20 mouse cellular contexts compared by ENCODE assay signal in genomic region chr12:108176366-108176765, GRCm38 (mm10). TPM values are rescaled to one million over a fixed set of nuclear protein-coding genes. Genes with fewer than 3 reads are reported as not detected.
DNase-seq lines count a peak whose midpoint lies in the region; ATAC-seq and TF ChIP-seq lines count a peak whose summit lies in the region.
"Had no signal": no experiment of that assay in that cellular context is flagged by ENCODE, and none has a peak within 500 bp of the region (broad histone marks: within the 10 kb centered on the region; RNA-seq: fewer than 3 reads in every experiment).

No protein-coding gene starts in this region.

- H3K79me2 ChIP-seq in myocyte (ENCODE audit: control insufficient read depth, insufficient read depth) = peaks cover 85% of the 10 kb centered on the region

- no peak overlapping the region for H3ac ChIP-seq in myocyte (ENCODE audit: control insufficient read depth, insufficient read length)

- no peak for ATAC-seq in hindbrain, embryonic 13.5 days (ENCODE audit: low FRiP score)
- ATAC-seq in megakaryocyte, adult 5-6 weeks (ENCODE audit: poor library complexity, severe bottlenecking) = no peak
- ATAC-seq in intestine, embryonic 16.5 days = no peak
- ATAC-seq: forebrain, embryonic 14.5 days had no signal

- no peak overlapping the region for H3K27ac ChIP-seq in hindbrain, embryonic 13.5 days
- no peak overlapping the region for H3K27ac ChIP-seq in hindbrain, embryonic 10.5 days
- H3K27ac ChIP-seq in intestine, embryonic 16.5 days (ENCODE audit: low read length) = peak overlapping the region; percentile 23; the same call in 1 of the 2 replicates
- H3K27ac ChIP-seq: embryonic facial prominence, embryonic 10.5 days; hindbrain, embryonic 14.5 days; layer of hippocampus, adult 2 months had no signal

- H3K27me3 ChIP-seq in hindbrain, embryonic 13.5 days = no peaks in the 10 kb centered on the region
- H3K27me3 ChIP-seq in hindbrain, embryonic 10.5 days (ENCODE audit: insufficient read depth, poor library complexity, severe bottlenecking) = no peaks in the 10 kb centered on the region
- no peaks in the 10 kb centered on the region for H3K27me3 ChIP-seq in megakaryocyte, embryonic 14.5 days (replicated peaks)
- H3K27me3 ChIP-seq in intestine, embryonic 16.5 days (replicated peaks; ENCODE audit: control insufficient read depth, insufficient read depth, low read length) = no peaks in the 10 kb centered on the region
- no peaks in the 10 kb centered on the region for H3K27me3 ChIP-seq in myocyte (ENCODE audit: control insufficient read depth, insufficient read depth, insufficient read length)

- 0 out of 2 replicates have a peak overlapping the region, but pooled peaks have one; percentile 2 for H3K9ac ChIP-seq in hindbrain, embryonic 13.5 days
- H3K9ac ChIP-seq in intestine, embryonic 16.5 days (ENCODE audit: low read depth, low read length) = no peak overlapping the region
- H3K9ac ChIP-seq: hindbrain, embryonic 14.5 days had no signal

- H3K4me2 ChIP-seq in hindbrain, embryonic 13.5 days = no peak overlapping the region
- no peak overlapping the region for H3K4me2 ChIP-seq in intestine, embryonic 16.5 days (ENCODE audit: low read depth, low read length)
- H3K4me2 ChIP-seq in myocyte (ENCODE audit: low read depth) = peak overlapping the region; percentile 7
- H3K4me2 ChIP-seq: hindbrain, embryonic 14.5 days had no signal

- H3K36me3 ChIP-seq in hindbrain, embryonic 13.5 days = no peaks in the 10 kb centered on the region
- no peaks in the 10 kb centered on the region for H3K36me3 ChIP-seq in hindbrain, embryonic 10.5 days
- H3K36me3 ChIP-seq in megakaryocyte, embryonic 14.5 days (replicated peaks; ENCODE audit: low read length) = peaks cover 11% of the 10 kb centered on the region
- H3K36me3 ChIP-seq in intestine, embryonic 16.5 days (ENCODE audit: control insufficient read depth, insufficient read depth, low read length) = no peaks in the 10 kb centered on the region
- no peaks in the 10 kb centered on the region for H3K36me3 ChIP-seq in myocyte (ENCODE audit: control insufficient read depth, insufficient read depth)

- no peak for TF ChIP-seq POLR2A in myocyte (IDR thresholded peaks at IDR 0.05; ENCODE audit: insufficient read length, low read depth)

- 78% methylated on average over 3 of the region's 3 CpGs for WGBS in hindbrain, embryonic 13.5 days
- 77% methylated on average over 3 of the region's 3 CpGs for WGBS in hindbrain, embryonic 10.5 days
- 61% methylated on average over 3 of the region's 3 CpGs for WGBS in intestine, embryonic 16.5 days

- H3K4me1 ChIP-seq in hindbrain, embryonic 13.5 days (replicated peaks) = peaks cover 51% of the 10 kb centered on the region
- peaks cover 51% of the 10 kb centered on the region for H3K4me1 ChIP-seq in hindbrain, embryonic 10.5 days (replicated peaks)
- H3K4me1 ChIP-seq in megakaryocyte, embryonic 14.5 days = peaks cover 70% of the 10 kb centered on the region
- H3K4me1 ChIP-seq in intestine, embryonic 16.5 days (ENCODE audit: control insufficient read depth, insufficient read depth, low read length) = peaks cover 30% of the 10 kb centered on the region

- intact Hi-C loops in left cerebral cortex, postnatal 10 days (cut with DNase I) = no loop called here

- H3K4me3 ChIP-seq in hindbrain, embryonic 13.5 days = no peak overlapping the region
- no peak overlapping the region for H3K4me3 ChIP-seq in hindbrain, embryonic 10.5 days
- peak overlapping the region; percentile 70 for H3K4me3 ChIP-seq in megakaryocyte, embryonic 14.5 days (replicated peaks)
- no peak overlapping the region for H3K4me3 ChIP-seq in intestine, embryonic 16.5 days (ENCODE audit: low read length)
- H3K4me3 ChIP-seq in myocyte = no peak overlapping the region
- H3K4me3 ChIP-seq: embryonic facial prominence, embryonic 10.5 days; layer of hippocampus, adult 2 months had no signal

- H3K9me3 ChIP-seq in hindbrain, embryonic 13.5 days = no peaks in the 10 kb centered on the region
- no peaks in the 10 kb centered on the region for H3K9me3 ChIP-seq in hindbrain, embryonic 10.5 days
- H3K9me3 ChIP-seq in megakaryocyte, embryonic 14.5 days = no peaks in the 10 kb centered on the region
- no peaks in the 10 kb centered on the region for H3K9me3 ChIP-seq in intestine, embryonic 16.5 days (ENCODE audit: control insufficient read depth, low read length)
- H3K9me3 ChIP-seq: embryonic facial prominence, embryonic 10.5 days had no signal

- no peak for DNase-seq in hindbrain, embryonic 10.5 days (ENCODE audit: low spot score)
- no peak for DNase-seq in retina, postnatal 1 day
- no peak for DNase-seq in left cerebral cortex, postnatal 10 days (ENCODE audit: extremely low spot score in 1 of 2, low spot score in 2 of 2)
- DNase-seq: cerebellum, adult 8-10 months; gastrocnemius, postnatal 25 days; kidney, adult 18-20 months; kidney, postnatal 10 days; lung, postnatal 10 days; spleen, adult 18-20 months; thymus, adult 18-20 months; thymus, postnatal 4 days had no signal

TF ChIP-seq in myocyte, 11 proteins besides CTCF, POLR2A, EP300 and RAD21:
- TF ChIP-seq TCF12 (IDR thresholded peaks at IDR 0.05; ENCODE audit: insufficient read depth, poor library complexity, severe bottlenecking) = no peak
- no peak for TF ChIP-seq MYOD1 (IDR thresholded peaks at IDR 0.05; ENCODE audit: control insufficient read depth in 1 of 3, insufficient read length in 2 of 3, low read depth in 2 of 3)
- no peak for TF ChIP-seq REST (IDR thresholded peaks at IDR 0.05; ENCODE audit: insufficient read depth, insufficient read length)
- no peak for TF ChIP-seq MYOG (IDR thresholded peaks at IDR 0.05; ENCODE audit: control insufficient read depth in 1 of 3, insufficient read depth in 1 of 3, insufficient read length in 2 of 3, low read depth in 2 of 3)
- no peak for TF ChIP-seq USF1 (IDR thresholded peaks at IDR 0.05; ENCODE audit: low read depth)
- no peak for TF ChIP-seq POLR2AphosphoS2 (IDR thresholded peaks at IDR 0.05; ENCODE audit: insufficient read length, low read depth)
- no peak for TF ChIP-seq CEBPB (IDR thresholded peaks at IDR 0.05; ENCODE audit: insufficient read depth, poor library complexity, severe bottlenecking)
- no peak for TF ChIP-seq SRF (IDR thresholded peaks at IDR 0.05; ENCODE audit: control insufficient read depth, insufficient read length, low read depth)
- no peak for TF ChIP-seq TCF3 (IDR thresholded peaks at IDR 0.05; ENCODE audit: insufficient read length, low read depth)
- no peak for TF ChIP-seq E2F4 (IDR thresholded peaks at IDR 0.05; ENCODE audit: insufficient read depth)
- no peak for TF ChIP-seq MAX (IDR thresholded peaks at IDR 0.05; ENCODE audit: low read depth)

RNA-seq across cellular contexts. Expression of gene Setd3, which starts 2.7 kb away (rescaled TPM):
- polyA plus RNA-seq in hindbrain, embryonic 13.5 days (2015; fragmentation: Nextera tagmentation; extraction: Ambion mirVana) = 99.7 and 102 TPM in 2 replicates
- 76.9 and 82.1 TPM in 2 replicates for polyA plus RNA-seq in hindbrain, embryonic 10.5 days (2016; fragmentation: Nextera tagmentation; extraction: Ambion mirVana)
- 1.8 and 9.7 TPM in 2 replicates for polyA plus RNA-seq in megakaryocyte, embryonic 14.5 days (2012; ENCODE audit: insufficient read depth, low replicate concordance)
- total RNA-seq in megakaryocyte, adult 5-6 weeks (2015) = 58.4 and 60.3 TPM in 2 replicates
- total RNA-seq in megakaryocyte, adult 5-6 weeks (2017) = 109 and 112 TPM in 2 replicates
- polyA plus RNA-seq in intestine, embryonic 16.5 days (2015; fragmentation: Nextera tagmentation; extraction: Ambion mirVana) = 89.8 and 90.8 TPM in 2 replicates
- polyA plus RNA-seq in myocyte (2012; fragmentation: generic; extraction: Trizol) = 54.0 TPM
- 100 to 1,000 TPM; 121 to 127 TPM for total RNA-seq in left cerebral cortex, postnatal 10 days (2021)

RNA-seq across cellular contexts. Expression of gene Ccnk, which starts 3.0 kb away (rescaled TPM):
- polyA plus RNA-seq in hindbrain, embryonic 13.5 days (2015; fragmentation: Nextera tagmentation; extraction: Ambion mirVana) = 3.8 and 4.0 TPM in 2 replicates
- polyA plus RNA-seq in hindbrain, embryonic 10.5 days (2016; fragmentation: Nextera tagmentation; extraction: Ambion mirVana) = 2.9 and 3.3 TPM in 2 replicates
- polyA plus RNA-seq in megakaryocyte, embryonic 14.5 days (2012; ENCODE audit: insufficient read depth, low replicate concordance) = 98.5 and 113 TPM in 2 replicates
- 53.3 and 61.4 TPM in 2 replicates for total RNA-seq in megakaryocyte, adult 5-6 weeks (2015)
- total RNA-seq in megakaryocyte, adult 5-6 weeks (2017) = 8.3 and 14.5 TPM in 2 replicates
- 1.9 and 2.2 TPM in 2 replicates for polyA plus RNA-seq in intestine, embryonic 16.5 days (2015; fragmentation: Nextera tagmentation; extraction: Ambion mirVana)
- 29.1 TPM for polyA plus RNA-seq in myocyte (2012; fragmentation: generic; extraction: Trizol)
- 10 to 100 TPM; 29.1 to 31.1 TPM for total RNA-seq in left cerebral cortex, postnatal 10 days (2021)
